25 mouse cellular contexts compared by ENCODE assay signal in the genomic region with DNA sequence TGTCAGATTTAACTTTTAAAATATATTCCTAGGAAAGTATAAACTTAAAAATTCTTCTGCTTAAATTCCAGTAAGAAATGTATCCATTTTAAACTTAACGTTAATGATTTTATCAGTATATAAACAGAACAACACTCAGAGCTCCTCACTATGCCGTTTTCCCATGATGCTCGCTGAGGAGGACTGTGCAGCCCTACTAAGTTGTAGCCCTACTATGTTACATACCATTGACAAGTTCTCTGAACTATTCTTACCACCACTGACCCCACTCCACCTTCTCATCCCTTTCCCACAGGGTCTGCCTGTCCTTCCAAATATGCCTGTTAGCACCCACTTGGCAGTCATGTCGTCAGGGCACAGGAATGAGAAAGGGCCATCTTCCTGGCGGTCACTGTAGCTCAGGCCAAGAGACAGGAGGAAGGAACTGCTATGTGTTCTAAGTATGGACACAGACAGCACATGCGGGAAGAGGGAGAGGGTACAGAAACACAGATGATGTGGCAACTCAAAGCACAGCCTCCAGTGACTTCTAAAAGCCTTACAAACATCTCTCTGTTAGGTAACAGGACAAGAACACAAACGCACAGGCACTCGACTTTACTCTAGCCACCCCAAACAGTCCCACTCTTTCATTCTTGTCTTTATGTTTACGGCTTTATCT.
DNase-seq lines count a peak whose midpoint lies in the region; ATAC-seq and TF ChIP-seq lines count a peak whose summit lies in the region.
"Had no signal": no experiment of that assay in that cellular context is flagged by ENCODE, and none has a peak within 500 bp of the region (broad histone marks: within the 10 kb centered on the region; RNA-seq: fewer than 3 reads in every experiment).

No protein-coding gene starts in this region.

- no peak overlapping the region for H3K4me2 ChIP-seq in heart, embryonic 13.5 days
- H3K4me2 ChIP-seq in myocyte (ENCODE audit: low read depth) = peak overlapping the region; percentile 10
- H3K4me2 ChIP-seq: embryonic facial prominence, embryonic 13.5 days; hindbrain, embryonic 13.5 days; limb, embryonic 13.5 days; stomach, embryonic 15.5 days had no signal

- no peak overlapping the region for H3K9ac ChIP-seq in heart, embryonic 13.5 days
- H3K9ac ChIP-seq: embryonic facial prominence, embryonic 13.5 days; hindbrain, embryonic 13.5 days; limb, embryonic 13.5 days; liver, embryonic 14.5 days; stomach, embryonic 15.5 days had no signal

- H3K27ac ChIP-seq in heart, embryonic 13.5 days (replicated peaks) = peak overlapping the region; percentile 5; the same call in 1 of the 2 replicates
- H3K27ac ChIP-seq in bone marrow macrophage, adult 2 months (ENCODE audit: insufficient read depth, low read depth, low read length) = peak overlapping the region; percentile 34
- H3K27ac ChIP-seq: embryonic facial prominence, embryonic 13.5 days; hindbrain, embryonic 13.5 days; limb, embryonic 13.5 days; liver, embryonic 14.5 days; midbrain, embryonic 10.5 days; stomach, embryonic 15.5 days had no signal

- H3K27me3 ChIP-seq in heart, embryonic 13.5 days (replicated peaks) = no peaks in the 10 kb centered on the region
- H3K27me3 ChIP-seq in myocyte (ENCODE audit: control insufficient read depth, insufficient read depth, insufficient read length) = no peaks in the 10 kb centered on the region
- H3K27me3 ChIP-seq: embryonic facial prominence, embryonic 13.5 days; hindbrain, embryonic 13.5 days; limb, embryonic 13.5 days; Patski; stomach, embryonic 15.5 days had no signal

- H3K9me3 ChIP-seq in heart, embryonic 13.5 days = no peaks in the 10 kb centered on the region
- H3K9me3 ChIP-seq: embryonic facial prominence, embryonic 13.5 days; hindbrain, embryonic 13.5 days; limb, embryonic 13.5 days; midbrain, embryonic 10.5 days; stomach, embryonic 15.5 days had no signal

- TF ChIP-seq CTCF in bone marrow macrophage, adult 2 months (IDR thresholded peaks at IDR 0.05; ENCODE audit: low read depth, low read length) = no peak

- WGBS in heart, embryonic 13.5 days = 65% methylated on average over 9 of the region's 9 CpGs

- peaks cover 36% of the 10 kb centered on the region for H3K4me1 ChIP-seq in heart, embryonic 13.5 days
- peaks cover 23% of the 10 kb centered on the region for H3K4me1 ChIP-seq in bone marrow macrophage, adult 2 months (ENCODE audit: control insufficient read depth, insufficient read depth, low read length)
- H3K4me1 ChIP-seq: hindbrain, embryonic 13.5 days; limb, embryonic 13.5 days; midbrain, embryonic 10.5 days; stomach, embryonic 15.5 days had no signal

- H3ac ChIP-seq in myocyte (ENCODE audit: control insufficient read depth, insufficient read length) = no peak overlapping the region

- ATAC-seq in heart, embryonic 13.5 days (ENCODE audit: extremely low read depth, insufficient number of reproducible peaks, low FRiP score, low TSS enrichment) = no peak
- ATAC-seq: forebrain, embryonic 14.5 days; inflammation-experienced regulatory T-cells, adult 6 months; Patski had no signal

- no peak for DNase-seq in heart, adult 9 months (ENCODE audit: low spot score in 2 of 2)
- peak; percentile 25 for DNase-seq in layer of hippocampus, adult 11-12 months (ENCODE audit: low spot score)
- DNase-seq in layer of hippocampus, adult 9-10 months (ENCODE audit: low spot score) = no peak
- DNase-seq in cerebellum, adult 18-20 months = no peak
- DNase-seq: adrenal gland, postnatal 14 days; cerebellum, adult 11 months; cerebellum, postnatal 14 days; kidney, adult 9 months; kidney, postnatal 4 days; layer of hippocampus, postnatal 36 days; retina, postnatal 1 day; thymus, adult 18-20 months; thymus, postnatal 4 days had no signal

- H3K36me3 ChIP-seq in heart, embryonic 13.5 days = peaks cover 52% of the 10 kb centered on the region
- peaks cover 36% of the 10 kb centered on the region for H3K36me3 ChIP-seq in myocyte (ENCODE audit: control insufficient read depth, insufficient read depth)

- H3K4me3 ChIP-seq in heart, embryonic 13.5 days = no peak overlapping the region
- no peak overlapping the region for H3K4me3 ChIP-seq in bone marrow macrophage, adult 2 months (ENCODE audit: insufficient read depth, low read length)
- H3K4me3 ChIP-seq in myocyte = no peak overlapping the region
- H3K4me3 ChIP-seq: embryonic facial prominence, embryonic 13.5 days; hindbrain, embryonic 13.5 days; limb, embryonic 13.5 days; midbrain, embryonic 10.5 days; stomach, embryonic 15.5 days had no signal

- no peak for TF ChIP-seq POLR2A in bone marrow macrophage, adult 2 months (IDR thresholded peaks at IDR 0.05; ENCODE audit: borderline replicate concordance, low read depth, low read length)
- TF ChIP-seq POLR2A in myocyte (IDR thresholded peaks at IDR 0.05; ENCODE audit: insufficient read length, low read depth) = no peak

- H3K79me2 ChIP-seq in myocyte (ENCODE audit: control insufficient read depth, insufficient read depth) = peaks cover 16% of the 10 kb centered on the region

TF ChIP-seq in myocyte, 11 proteins besides CTCF, POLR2A, EP300 and RAD21:
- no peak for TF ChIP-seq SRF (IDR thresholded peaks at IDR 0.05; ENCODE audit: control insufficient read depth, insufficient read length, low read depth)
- no peak for TF ChIP-seq CEBPB (IDR thresholded peaks at IDR 0.05; ENCODE audit: insufficient read depth, poor library complexity, severe bottlenecking)
- no peak for TF ChIP-seq REST (IDR thresholded peaks at IDR 0.05; ENCODE audit: insufficient read depth, insufficient read length)
- no peak for TF ChIP-seq MYOG (IDR thresholded peaks at IDR 0.05; ENCODE audit: control insufficient read depth in 1 of 3, insufficient read depth in 1 of 3, insufficient read length in 2 of 3, low read depth in 2 of 3)
- TF ChIP-seq E2F4 (IDR thresholded peaks at IDR 0.05; ENCODE audit: insufficient read depth) = no peak
- TF ChIP-seq MYOD1 (IDR thresholded peaks at IDR 0.05; ENCODE audit: control insufficient read depth in 1 of 3, insufficient read length in 2 of 3, low read depth in 2 of 3) = no peak
TF ChIP-seq in myocyte: peak in this region for 0.
